Mouse (Mus musculus) megakaryocyte-erythroid progenitor cell, adult 5-6 weeks (primary cell): Measurements from ENCODE around the gene Axdnd1. TPM values are rescaled to one million over a fixed set of nuclear protein-coding genes. Genes with fewer than 3 reads are reported as not detected.
"Not testable (repeated sequence)": the region's sequence is repeated elsewhere in the genome, so short reads cannot be mapped to it uniquely, and the experiment has no call there.

Experiments used
- ATAC-seq: replicated peaks from 2 replicates; pipeline ENCODE4 v1.8.0; 2016; ENCODE audit warnings: mild to moderate bottlenecking, inconsistent platforms; ENCODE audit not compliant: severe bottlenecking, poor library complexity, low FRiP score, low TSS enrichment
- total RNA-seq, 2 experiments: library from RNA; stranded (forward) in 1 of 2; stranded (reverse) in 1 of 2; fragments of 200-1000, 215-1000 nt in 1 of 2; fragments of >200 nt in 1 of 2; fragmentation: Nextera tagmentation in 1 of 2; gene quantifications; 2 replicates each; pipeline ENCODE4 v1.2.3; 2014 to 2017

The Axdnd1 gene
- total RNA-seq, 2 experiments from 2014 or later, result 0.80 TPM; not detected in 1

DNA sequence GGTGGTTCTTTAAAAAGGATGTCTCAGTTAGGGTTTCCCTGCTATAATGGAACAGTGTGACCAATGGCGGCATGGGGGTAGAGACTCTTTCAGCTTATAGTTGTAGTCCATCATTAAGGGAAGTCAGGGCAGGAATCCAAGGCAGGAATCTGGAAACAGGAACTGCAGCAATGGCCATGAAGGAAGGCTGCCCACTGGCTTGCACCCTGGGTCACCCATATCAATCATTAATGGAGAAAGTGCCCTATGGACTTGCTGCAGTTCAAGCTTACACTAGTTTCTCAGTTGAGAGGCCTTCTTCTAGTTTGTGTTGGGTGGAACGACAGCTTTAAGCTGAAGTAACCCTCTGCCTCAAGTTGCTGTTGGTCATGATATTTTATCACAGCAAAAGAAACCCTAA, 68.5 kb downstream of the Axdnd1 start:
- ATAC-seq, result no peak

DNA sequence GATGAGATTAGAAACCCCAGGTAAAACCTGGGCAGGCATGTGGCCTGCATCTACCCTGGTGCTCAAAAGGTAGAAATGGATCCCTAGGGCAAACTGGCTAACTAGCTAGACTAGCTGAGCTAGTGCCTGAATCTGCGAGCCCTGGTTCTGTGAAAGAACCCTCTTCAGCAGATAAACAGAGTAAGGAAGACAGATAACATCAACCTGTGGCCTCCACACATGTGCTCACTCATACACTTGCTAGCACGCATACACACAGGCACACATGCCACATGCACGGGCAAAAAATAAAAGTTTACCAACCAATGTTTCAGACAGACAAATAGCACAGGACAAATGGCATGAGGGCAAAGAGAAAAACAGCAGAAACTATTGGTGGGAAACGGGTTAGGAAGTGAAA, 70.5 kb downstream of the Axdnd1 start:
- no peak for ATAC-seq

DNA sequence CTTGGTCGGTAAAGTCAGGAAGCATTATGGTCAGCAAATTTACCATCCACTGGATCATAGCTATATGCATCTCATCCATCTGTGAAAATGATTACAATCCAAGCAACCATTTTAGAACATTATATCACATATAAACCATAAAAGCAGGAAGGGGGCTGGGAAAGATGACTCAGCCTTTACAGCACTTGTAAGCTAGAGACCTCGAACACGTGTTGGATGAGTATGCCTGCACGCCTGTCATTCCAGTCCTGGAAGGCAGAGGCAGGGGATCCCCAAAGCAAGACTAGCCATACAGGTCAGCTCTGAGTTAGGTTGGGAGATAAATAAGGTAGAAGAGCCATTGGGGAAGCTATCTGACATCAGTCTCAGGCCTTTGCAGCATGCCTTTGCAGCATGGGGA, 71.9 kb downstream of the Axdnd1 start:
- ATAC-seq, result no peak

DNA sequence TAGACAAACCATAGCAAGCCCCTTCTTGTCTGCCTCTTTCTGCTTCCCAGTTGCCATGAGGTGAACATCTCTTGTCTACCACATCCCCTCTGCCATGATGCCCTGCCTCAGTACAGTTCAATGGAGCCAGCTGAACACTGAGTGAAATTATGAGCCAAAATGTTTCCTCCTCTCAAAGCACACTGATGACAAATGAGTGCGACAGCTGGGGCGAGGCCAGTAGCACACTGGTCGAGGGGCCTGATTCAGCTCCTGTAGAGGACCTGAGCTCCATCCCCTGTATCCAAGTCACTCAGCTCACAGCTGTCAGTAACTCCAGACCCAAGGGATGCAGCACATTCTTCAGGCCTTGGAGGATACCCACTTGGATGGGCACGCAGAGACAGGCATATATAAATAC, 75.3 kb downstream of the Axdnd1 start:
- no peak for ATAC-seq

DNA sequence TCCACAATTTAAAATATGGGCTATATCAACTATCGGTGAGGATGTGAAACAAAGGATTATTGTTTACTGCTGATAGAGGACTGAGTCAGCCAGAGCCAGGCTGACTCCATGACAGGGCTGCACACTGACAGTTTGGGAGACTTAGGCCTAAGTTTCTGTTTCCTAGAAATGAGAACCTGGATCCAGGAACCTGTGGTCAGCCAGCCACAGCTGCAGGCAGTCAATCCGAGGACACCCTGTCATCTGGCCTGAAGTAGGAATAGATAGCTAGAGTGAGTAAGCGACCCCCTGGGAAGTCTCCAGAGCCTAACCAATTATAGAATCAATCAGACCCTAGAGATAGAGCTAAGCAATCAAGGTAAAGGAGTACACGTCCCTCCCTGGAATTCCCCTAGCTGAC, 76.5 kb downstream of the Axdnd1 start:
- no peak for ATAC-seq

DNA sequence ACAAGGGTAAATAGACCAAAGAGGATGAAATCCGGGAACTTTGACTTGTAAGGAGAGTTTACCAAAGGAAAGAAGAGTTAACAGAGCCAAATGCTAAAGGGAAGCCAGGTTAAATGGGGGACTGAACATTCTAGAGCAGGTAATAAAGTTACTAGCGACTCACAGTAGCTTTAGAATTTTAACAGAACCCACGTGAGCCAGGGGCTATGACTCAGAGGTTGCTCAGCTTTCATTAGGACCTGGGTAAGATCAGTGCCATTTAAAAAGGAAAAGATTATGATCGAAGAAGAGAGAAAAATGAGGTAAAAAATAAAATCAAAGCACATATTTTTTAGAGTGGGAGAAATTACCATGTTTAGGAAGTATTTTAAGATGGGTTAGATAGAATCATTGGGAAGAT, 80.1 kb downstream of the Axdnd1 start:
- ATAC-seq, result no peak

DNA sequence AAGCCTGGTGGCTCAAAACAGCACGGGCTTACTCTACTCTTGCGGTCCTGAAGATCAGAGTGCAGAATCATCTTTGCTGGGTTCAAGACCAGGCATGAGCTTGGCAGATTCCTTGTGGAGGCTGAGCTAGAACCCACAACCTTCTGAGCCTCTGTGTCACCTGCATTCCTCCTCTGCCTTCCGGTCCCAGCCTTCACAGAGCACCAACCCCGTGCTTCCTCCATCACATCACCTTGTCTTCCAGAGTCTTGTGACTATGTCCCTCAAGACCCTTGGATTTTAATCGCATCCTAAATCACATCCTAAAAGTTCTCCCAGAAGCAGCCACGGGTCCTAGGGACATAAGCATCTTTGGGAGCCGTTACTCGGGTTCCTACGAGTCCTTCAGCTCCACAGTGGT, 97.8 kb downstream of the Axdnd1 start:
- ATAC-seq, result no peak

DNA sequence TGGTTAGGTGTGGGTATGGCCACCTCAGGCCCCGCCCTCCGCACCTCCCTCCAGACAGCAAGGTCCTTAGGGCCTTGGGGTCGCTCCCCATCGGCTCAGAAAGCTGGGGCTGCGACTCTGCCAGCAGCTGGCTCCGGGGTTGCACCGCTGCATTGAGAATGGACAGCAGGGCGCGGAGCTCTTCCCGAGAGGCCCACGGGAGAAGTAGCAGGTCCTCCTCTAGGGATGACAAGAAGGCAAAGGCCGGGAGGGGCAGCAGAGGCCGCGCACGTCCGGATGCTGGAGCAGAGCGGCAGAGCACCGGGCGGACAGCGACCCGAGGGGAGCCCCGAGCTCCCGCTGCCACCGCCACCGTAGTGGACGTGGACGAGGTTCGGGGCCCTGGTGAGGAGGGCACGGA, 110.3 kb downstream of the Axdnd1 start, which contains the start of gene Nphs2:
TSS of gene Nphs2 (plus strand) at position 98 of the 400 bp plus-strand sequence.
- ATAC-seq, result 0 out of 2 replicates have a peak, but pooled peaks have one; percentile 34

DNA sequence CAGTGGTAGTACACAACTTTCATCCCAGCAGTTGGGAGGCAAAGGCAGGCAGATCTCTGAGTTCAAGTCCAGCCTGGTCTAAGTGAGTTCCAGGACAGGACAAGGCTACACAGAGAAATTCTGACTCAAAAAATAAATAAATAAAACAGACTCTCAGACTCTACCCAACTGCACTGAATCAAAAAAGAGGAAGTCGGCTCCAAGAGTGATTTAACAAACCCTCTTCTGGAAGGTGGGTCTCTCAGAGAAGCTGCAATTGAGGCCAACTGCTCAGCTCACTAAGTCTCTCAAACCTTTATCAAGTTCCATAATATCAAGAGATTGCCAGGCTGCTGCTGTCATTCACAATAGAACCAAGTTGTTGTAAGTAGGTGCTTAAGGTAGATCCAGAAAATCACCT, 112.4 kb downstream of the Axdnd1 start:
- no peak for ATAC-seq

DNA sequence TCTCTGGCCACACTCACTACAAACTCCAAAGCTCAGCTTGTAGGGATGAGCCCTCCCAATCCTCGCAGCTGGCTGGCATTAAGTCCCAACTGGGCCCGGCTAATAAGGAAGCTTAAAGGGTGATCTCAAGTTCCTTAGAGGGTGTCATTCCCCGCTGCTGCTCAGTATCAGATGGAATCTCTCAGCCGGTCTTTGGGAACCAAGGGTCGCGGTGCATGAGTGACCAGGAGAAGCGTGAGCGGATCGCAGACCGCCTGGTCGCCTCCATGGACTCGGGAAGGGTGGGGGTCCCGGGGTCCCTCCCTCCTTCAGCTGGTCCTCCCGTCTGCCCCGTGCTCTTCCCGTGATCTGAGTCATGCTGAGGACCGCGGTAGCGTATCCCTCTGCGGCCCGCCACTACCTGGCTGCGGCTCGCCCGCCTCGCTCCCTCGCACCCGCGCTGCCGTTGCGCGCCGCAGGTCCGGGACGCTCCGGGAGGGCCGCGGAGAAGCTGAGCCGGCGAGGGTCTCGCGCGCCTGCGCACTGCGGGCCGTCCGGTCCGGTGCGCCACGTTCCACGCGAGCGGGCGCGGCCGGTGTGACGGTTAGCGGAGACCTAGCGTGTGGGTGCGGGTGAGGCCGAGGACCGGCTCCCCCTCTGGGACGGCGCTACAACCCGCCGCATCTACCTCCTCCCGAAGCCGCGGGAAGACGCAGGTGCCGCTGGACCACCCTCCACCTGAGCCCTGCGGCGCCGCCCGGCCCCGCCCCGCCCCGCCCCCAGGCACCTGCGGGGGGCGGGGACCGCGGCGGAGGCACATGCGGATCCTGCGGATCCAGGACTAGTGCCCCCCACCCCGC, 117.8 kb downstream of the Axdnd1 start, which contains the start of gene Tdrd5:
TSS of gene Tdrd5 (minus strand) at position 754 of the 839 bp plus-strand sequence.
- peak; percentile 55 for ATAC-seq

DNA sequence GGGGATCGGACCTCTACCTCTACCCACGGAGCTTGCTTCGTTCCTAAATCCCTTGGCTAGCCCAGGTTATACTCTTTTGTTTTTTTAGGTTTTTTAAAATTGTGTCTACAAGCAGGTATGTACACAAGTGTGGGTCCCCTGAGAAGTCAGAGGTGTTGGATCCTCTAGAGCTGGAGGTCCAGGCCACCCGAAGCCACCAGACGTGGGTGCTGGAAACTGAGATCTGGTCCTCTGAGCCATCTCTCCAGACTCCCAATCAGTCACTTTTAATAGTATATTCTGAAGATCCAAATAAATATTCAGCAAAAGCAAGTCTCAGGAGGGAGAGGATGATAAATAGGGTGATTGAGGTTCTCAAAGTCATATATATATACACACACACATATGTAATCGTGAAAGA, 130.9 kb downstream of the Axdnd1 start:
- no peak for ATAC-seq

DNA sequence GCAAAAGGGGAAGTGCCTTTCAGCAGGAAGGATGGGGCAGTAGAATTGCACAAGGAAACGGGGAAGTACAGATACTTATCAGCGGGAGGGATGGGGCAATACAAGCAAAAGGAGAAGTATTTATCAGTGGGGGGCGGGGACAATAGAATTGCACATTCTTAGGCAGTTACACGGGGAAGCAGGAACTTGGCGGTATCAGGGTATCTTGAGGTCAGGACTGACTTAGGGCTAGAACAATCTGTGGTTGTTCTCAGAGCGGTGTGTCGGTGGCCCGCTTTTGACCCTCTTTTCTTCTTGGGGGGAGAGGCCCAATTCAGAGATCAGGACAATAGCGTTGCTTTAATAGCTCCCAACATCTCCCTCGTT, 131.8 kb downstream of the Axdnd1 start:
- ATAC-seq, result not testable (repeated sequence)

DNA sequence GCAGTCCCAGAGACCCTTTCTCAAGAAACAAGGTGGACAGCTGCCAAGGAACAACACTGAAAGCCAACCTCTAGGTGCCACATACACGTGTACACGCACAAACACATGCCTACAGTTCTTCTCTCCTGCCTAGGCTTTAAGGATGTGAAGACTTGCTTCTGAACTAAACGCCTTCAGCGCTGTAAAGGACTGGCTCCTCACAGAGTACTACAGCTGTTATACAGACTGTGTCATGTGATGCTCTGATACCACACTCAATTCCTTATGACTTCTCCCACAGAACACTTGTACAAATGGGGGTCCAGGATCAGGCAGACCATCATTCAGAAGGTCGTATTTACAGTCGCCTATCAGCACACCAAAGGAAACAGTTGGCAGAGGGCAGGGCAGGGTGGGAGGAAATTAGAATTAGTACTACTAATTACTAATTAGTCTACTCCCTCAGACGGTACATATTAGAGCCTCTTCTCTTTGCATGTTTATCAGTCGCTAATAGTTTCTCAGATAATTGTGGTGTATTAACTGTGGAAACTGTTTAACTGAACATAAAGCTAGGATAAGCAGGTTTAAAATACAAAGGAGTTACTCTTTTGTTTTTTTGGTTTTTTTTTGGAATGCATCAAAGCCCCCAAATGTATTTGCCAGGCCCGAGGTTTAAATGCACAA, 132.3 kb downstream of the Axdnd1 start:
- ATAC-seq, result no peak

DNA sequence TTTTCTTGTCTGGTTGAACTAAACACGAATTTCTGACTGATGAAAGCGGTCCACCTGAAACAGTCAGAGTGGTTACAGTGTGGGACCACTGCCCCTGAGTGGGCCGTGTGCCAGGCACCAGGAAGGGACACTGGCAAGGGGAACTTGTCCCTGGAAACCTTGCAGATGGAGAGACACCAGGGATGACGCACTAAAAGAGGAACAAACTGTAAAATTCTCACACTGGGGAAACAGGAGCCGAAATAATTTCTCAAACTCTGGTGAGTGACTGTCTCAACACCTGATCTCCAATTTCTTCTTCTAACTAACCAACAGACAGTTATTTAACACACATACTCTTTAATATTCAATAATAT, 135.4 kb downstream of the Axdnd1 start:
- ATAC-seq, result no peak

DNA sequence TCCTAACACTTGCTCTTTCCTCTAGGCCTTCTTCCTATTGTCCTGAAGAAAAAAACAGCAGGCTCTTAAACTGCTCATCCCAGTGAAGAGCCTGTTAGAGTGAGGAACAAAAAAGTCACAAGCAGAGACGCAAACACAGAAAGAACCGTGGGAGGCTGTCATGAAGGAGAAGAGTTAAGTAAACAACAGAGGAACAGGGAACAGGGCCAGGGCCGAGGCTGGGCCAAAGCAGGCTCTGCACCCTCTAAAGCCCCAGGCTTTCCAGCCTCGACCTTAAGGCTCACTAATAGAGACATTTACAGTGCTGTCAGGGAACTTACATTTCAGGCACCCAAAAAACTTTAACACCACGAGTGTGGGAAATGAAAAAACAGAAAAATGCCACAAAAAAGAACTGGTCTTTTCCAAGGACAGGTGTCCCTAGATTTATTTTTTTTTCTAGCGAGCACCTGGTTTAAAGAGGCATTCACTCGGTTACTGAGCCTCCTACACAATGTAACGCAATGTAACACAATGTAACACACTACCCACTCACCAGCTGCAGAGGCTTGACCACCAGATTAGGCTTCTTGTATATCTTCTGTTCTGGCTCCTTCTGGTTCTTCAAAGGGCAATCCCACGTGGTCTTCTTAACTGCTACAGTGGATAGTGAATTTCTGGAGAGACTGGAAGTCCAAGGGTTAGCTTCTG, 136.0 kb downstream of the Axdnd1 start:
- ATAC-seq, result no peak

DNA sequence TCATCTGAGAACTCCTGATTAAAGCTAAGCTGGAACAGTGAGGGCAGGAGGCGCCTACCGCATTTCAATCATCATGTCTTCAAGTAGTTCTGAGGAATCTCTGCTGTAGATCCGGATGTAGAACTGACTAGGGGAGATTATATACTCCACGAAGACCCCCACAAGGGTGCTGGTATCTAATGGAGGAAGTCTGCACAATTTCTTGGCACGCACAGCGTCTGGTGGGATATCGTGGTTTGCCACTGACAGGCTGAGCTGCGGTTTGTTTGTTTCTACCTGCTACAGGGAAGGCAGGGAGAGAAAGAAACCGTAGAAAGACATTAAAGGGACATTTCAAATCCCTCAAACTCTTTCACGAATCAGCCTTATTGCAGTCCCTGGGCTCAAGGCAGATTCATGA, 136.8 kb downstream of the Axdnd1 start:
- ATAC-seq, result peak; percentile 73

DNA sequence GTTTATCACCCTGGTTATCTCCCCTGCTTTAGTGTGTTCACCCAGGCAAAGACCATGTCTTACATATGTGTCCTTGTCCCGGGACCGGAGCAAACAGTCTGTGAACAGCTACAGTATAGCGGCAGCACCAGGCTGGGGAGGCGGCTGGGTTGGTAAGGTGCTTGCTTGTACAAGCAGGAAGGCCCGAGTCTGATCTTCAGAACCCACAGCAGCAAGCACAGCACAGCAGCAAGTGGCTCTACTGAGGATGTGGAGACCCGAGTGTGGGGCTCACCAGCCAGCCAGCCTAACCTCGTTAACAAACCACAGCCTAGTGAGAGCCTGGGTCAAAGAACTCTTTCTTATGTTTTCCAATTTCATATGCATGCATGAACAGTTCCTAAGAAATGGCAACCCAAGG, 140.8 kb downstream of the Axdnd1 start:
- no peak for ATAC-seq

DNA sequence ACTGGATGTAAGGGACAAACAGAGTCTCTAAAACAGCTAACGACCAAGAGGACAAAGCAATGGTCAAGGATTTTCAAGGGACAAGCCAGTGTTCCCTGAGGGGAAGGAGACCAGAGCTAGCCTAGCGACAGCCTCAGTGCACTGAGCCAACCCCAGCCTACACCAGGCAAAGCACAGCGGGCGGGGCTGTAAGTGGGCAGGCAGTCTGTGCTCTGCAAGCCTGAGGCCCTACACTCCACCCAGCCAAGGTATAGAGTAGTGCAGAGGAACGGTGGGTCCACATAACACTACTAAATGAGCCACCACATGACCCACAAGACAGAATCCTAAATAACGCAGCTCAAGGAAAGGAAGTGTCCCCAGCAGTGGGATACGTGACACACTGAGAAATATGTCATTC, 147.3 kb downstream of the Axdnd1 start:
- 0 out of 2 replicates have a peak, but pooled peaks have one; percentile 55 for ATAC-seq
